Mouse (Mus musculus) left cerebral cortex, adult 11 months (tissue): ENCODE measurements around the gene Naa80.

Source experiments
- DNase-seq: peaks from one replicate; pipeline ENCODE4 v3.0.0; 2022; ENCODE audit warnings: low spot score

Naa80 gene

GRCm38 (mm10) chr9:107618778-107619545, 40.3 kb downstream of the Naa80 start:
- no peak for DNase-seq

GRCm38 (mm10) chr9:107619546-107619879, 40.8 kb downstream of the Naa80 start:
- no peak for DNase-seq

DNA sequence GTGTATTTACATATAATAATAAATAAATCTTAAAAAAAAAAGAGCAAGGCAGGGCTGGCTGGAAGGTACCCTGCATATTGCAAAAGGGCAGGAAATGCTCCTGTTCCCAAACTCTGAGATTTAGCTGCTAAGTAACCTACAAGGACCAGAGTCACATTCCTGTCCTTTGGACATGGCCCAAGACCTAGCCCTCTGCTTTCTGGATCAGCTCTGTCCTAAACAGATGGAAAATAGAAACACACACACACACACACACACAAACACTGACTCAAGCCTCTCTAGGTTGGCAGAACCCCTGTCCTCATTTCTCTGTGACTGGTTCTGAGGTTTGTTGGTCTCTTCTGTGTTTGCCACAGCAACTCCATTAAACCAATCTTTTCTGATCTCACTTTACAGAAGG, 42.3 kb downstream of the Naa80 start:
- DNase-seq = no peak

GRCm38 (mm10) chr9:107624539-107624938, 45.9 kb downstream of the Naa80 start:
- no peak for DNase-seq

- no peak for DNase-seq
These were observed 46.3 kb downstream of the Naa80 start for GRCm38 (mm10) chr9:107624951-107625350.

DNA sequence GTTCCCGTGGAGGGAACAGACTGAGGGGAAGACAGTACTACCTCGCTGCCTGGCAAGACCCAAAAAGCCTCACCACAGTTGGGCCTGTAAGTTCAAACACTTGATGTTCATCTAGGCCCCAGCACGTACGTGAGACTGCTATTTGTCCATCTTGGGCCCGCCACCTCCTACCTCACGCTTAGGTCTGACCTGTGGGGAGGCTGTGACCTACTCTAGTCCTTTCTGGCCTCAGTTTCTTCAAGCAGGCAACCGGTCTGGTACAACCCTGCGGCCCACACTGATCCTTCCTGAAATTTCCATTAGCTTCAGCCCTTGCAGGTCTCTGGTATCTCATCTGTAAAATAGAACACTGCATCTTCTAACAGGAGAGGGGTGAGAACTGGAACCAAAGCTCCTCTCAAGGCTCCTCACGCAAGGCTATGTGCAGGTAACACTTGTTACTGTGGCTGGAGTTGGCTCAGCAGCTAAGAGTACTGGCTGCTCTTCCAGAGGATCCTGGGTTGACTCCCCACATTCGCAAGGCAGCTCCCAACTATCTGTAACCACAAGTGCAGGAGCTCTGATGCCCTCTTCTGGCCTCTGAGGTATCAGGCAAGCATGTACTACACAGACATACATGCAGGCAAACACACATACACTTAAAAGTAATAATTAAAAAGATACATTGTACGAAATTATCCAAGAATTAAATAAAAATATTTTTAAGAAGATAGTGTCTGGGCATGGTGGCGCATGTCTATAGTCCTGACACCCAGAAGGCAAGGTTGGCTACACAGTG, 46.9 kb downstream of the Naa80 start:
- DNase-seq = no peak

DNA sequence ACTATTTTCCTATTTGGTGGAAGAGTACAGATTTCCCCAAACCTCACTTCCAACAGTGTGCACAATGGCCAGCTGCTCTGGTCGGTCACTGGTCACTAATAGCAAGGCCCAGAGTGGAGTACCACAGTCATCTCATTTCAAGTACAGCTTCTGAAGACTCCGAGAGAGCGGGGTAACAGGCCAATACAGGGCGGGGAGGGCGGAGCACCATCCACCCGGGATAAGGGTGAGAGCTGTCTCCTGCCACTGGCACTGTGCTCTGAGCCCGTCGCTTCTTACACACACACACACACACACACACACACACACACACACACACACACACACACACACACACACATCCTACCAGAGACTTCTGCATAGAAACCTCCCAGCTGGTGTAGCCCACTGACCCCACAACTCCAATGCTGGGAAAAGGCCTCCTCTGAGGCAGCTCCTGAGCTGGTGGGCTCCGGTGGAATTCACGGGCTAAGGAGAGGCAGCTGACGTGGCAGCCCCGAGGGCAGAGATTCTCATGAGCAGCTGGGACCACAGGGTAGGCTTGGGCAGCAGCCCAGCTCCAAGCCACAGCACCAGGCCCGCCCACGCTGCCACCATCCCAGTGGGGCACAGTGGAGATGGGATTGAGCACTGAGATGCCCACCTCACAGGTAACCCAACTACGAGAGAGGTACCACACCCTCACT, 47.6 kb downstream of the Naa80 start:
- no peak for DNase-seq

DNA sequence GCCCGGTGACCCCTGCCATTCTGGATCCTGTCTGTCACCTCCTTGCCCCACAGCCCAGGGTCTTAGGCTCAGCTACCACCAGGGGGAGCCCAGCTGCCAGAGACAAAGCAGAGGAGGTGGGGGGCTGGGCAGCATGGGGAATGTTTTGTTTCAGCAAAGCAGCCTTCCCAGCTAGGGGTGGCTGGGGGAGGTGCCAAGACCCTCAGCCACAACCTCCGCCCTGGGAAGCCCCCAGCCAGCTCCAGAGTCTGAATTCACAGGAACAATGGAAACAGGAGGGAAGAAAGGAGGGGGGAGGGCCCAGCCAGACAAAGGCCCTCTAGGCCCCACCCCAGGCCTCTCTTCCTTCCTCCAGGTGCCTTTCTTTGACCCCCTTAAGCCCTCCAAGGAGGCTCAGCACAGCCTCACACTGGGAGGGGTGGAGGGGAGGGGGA, 48.2 kb downstream of the Naa80 start:
- DNase-seq = peak; percentile 77

GRCm38 (mm10) chr9:107627387-107628255, 48.9 kb downstream of the Naa80 start:
- DNase-seq = no peak

DNA sequence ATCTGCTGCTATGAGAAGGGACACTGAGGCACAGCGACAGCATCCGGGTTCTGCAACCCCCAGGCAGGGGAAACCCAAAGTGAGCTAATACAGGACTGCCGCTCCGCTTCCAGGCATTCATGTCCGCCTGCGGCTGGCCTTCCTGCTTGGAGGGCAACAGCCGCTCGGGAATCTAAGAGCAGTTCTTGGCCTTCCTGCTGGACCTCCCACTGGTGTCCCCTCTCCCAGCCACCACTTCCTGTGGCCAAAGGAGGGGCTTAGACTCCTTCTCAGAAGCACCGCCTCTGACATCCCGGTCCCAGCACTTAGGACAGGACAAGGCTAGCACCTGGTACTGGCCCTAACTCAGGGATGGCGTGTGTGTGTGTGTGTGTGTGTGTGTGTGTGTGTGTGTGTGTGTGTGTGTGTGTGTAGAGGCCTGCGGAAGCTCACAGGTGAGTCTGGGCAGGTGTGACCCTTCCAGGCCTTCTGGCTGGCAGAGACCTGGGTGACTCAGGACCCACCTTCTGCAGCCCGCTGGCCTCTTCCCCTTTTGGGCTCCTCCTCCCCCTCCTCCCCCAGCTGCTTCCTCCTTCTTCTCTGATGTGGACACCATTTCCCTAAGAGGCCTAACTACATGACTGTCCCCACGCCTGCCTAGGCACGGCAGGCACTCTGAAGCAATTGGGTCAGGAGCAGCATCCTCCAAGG, 50.2 kb downstream of the Naa80 start:
- no peak for DNase-seq

DNA sequence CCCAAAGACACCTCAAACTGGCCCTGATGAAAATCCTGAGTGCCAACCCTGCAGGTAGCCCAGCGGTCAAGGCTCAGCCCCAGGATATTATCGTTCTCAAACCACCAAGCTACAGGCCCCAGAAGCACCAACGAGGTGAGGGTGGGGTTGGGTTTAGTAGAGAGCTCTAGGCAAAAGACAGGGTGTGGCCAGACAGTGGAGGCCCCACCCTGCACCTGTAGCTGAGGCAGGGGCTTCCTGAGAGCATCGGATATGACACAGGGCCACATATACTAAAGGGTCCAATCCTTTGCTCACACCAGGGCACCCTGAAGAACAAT, 50.7 kb downstream of the Naa80 start:
- no peak for DNase-seq

DNA sequence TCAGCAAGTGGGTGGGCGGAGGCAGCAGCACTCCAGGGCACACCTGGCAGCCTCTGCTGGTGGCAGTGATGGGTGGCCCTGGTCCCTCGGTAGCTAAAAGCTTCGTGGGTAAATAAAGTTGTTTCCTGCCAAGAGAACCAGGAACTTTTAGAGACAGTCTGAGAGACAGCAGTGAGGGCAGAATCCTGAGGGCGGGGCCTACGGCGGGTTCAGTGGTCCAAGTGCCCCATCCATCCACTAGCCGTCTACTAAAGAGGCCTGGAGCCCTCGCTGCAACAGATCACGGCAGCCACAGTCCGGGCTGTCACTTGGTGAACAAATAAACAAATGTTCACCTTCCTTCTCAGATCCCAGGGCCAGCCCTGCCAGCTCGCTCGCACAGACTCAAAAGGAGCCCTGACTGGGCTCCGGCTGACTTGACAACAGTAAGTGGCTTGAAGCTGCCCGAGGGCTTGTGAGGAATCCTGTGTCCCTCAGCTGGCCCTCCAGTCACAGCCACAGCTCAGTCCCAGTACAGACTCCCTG, 51.3 kb downstream of the Naa80 start:
- no peak for DNase-seq

- DNase-seq = no peak
These were observed 51.9 kb downstream of the Naa80 start for GRCm38 (mm10) chr9:107630576-107630975.

GRCm38 (mm10) chr9:107631311-107631826, 52.7 kb downstream of the Naa80 start:
- DNase-seq = no peak

DNA sequence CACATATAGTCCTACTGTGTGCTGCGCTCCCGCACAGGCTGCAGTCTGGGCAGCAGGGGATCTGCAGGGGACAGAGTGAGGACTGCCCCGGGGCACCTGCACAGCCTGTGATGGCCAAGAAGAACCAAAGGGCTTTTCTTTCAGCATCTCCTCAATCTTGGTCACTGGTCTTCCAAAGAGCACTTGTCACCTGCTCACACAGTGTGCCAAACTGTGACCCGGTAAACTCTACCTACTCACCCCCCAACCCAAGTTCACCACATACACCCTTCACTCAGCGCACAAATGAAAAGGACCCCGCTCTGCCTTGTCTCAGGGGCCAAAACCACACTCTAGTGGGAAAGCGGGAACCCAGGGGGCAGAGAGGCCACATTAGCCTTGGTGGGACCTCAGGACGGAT, 53.2 kb downstream of the Naa80 start:
- DNase-seq = no peak

DNA sequence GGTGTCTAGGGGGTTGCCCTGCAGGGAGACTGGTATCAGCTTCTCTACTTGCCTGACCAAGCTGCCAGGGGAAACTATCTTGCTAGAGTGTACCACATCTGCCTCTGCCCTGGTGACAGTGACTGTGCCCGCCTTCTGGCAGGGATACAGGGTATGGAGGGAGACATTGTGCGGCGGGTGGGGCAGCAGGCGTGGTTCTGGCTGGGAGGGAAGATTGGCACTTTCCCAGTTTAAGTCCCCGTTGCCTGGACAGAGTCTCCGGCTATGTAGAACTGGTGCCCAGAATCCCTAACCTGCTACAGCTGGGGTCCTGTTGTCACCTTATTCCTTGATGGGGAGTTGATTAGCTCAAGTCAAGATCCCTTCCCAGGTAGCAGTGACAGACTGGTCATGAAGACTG, 53.8 kb downstream of the Naa80 start:
- DNase-seq = no peak

GRCm38 (mm10) chr9:107633091-107633660, 54.5 kb downstream of the Naa80 start:
- DNase-seq = peak; percentile 76
